Mouse (Mus musculus): ENCODE measurements around the gene Gins3. TPM values are rescaled to one million over a fixed set of nuclear protein-coding genes. Genes with fewer than 3 reads are reported as not detected.
"Not testable (repeated sequence)": the region's sequence is repeated elsewhere in the genome, so short reads cannot be mapped to it uniquely, and the experiment has no call there.

The Gins3 gene
- polyA plus RNA-seq, 1 experiment = 8.3 TPM

GRCm38 (mm10) chr8:95602168-95602567 lies 31.1 kb upstream of the Gins3 start:
- no peak overlapping the region for H3ac ChIP-seq (ENCODE audit: control insufficient read depth, insufficient read length, low read depth)
- no peak overlapping the region for H3K4me3 ChIP-seq (ENCODE audit: insufficient read depth, poor library complexity, severe bottlenecking)
- TF ChIP-seq USF1 (IDR thresholded peaks at IDR 0.05; ENCODE audit: low read depth) (no peak), CEBPB (IDR thresholded peaks at IDR 0.05; ENCODE audit: low read depth) (no peak), FOSL1 (IDR thresholded peaks at IDR 0.05; ENCODE audit: insufficient read depth, low read length, poor library complexity, severe bottlenecking) (no peak), MYOD1 (IDR thresholded peaks at IDR 0.05; ENCODE audit: control insufficient read depth, insufficient read length, low read depth) (no peak), CTCF (IDR thresholded peaks at IDR 0.05; ENCODE audit: control insufficient read depth, insufficient read depth, insufficient read length) (no peak)
- peaks cover 3% of the 10 kb centered on the region for H3K27me3 ChIP-seq (ENCODE audit: control insufficient read depth, insufficient read depth, insufficient read length)
- no peaks in the 10 kb centered on the region for H3K79me2 ChIP-seq (ENCODE audit: control insufficient read depth, insufficient read depth)
- no peaks in the 10 kb centered on the region for H3K36me3 ChIP-seq (ENCODE audit: control insufficient read depth, insufficient read depth)
- H3K79me3 ChIP-seq (ENCODE audit: low read depth) = no peaks in the 10 kb centered on the region

DNA sequence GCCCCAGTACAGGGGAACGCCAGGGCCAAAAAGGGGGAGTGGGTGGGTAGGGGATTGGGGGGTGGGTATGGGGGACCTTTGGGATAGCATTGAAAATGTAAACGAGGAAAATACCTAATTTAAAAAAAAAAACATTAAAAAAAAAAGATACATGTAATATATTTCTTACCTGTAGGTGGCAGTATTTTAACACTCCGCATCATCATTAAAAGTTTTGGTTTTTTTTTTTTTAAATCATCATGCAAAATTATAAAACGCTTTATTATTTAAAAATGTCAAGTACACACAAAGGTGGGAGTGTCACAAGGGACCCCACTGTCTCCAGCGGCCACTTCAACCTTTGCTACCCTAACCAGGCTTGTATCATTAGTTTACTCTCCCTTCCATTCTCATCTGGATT lies 26.7 kb upstream of the Gins3 start:
- H3ac ChIP-seq (ENCODE audit: control insufficient read depth, insufficient read length, low read depth); H3K79me3 ChIP-seq (ENCODE audit: low read depth); H3K79me2 ChIP-seq (ENCODE audit: control insufficient read depth, insufficient read depth); H3K36me3 ChIP-seq (ENCODE audit: control insufficient read depth, insufficient read depth); H3K4me3 ChIP-seq (ENCODE audit: insufficient read depth, poor library complexity, severe bottlenecking); H3K27me3 ChIP-seq (ENCODE audit: control insufficient read depth, insufficient read depth, insufficient read length): not testable (repeated sequence)

DNA sequence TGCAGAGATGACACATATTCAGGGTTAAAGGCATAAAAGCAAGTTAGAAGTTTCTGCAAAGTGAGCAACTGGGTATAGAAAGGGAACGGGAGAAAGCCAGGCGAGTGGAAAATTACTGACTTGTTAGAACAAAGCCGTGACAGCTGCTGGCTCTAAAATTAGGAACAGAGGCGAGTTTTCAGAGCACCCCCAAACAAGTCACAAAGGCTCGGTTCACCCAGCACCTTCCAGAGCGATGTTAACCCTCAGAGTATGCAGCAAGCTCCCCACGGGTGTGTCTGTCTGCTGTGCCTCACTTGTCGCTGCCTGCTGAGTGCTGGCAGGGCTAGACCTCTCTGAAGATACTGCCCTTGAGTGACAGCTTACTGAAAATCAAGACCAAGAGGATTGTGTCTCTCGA lies 26.0 kb upstream of the Gins3 start:
- H3K79me2 ChIP-seq (ENCODE audit: control insufficient read depth, insufficient read depth) = no peaks in the 10 kb centered on the region
- H3ac ChIP-seq (ENCODE audit: control insufficient read depth, insufficient read length, low read depth) = no peak overlapping the region
- H3K4me3 ChIP-seq (ENCODE audit: insufficient read depth, poor library complexity, severe bottlenecking) = no peak overlapping the region
- H3K36me3 ChIP-seq (ENCODE audit: control insufficient read depth, insufficient read depth) = no peaks in the 10 kb centered on the region
- H3K27me3 ChIP-seq (ENCODE audit: control insufficient read depth, insufficient read depth, insufficient read length) = no peaks in the 10 kb centered on the region
- no peaks in the 10 kb centered on the region for H3K79me3 ChIP-seq (ENCODE audit: low read depth)
- peak; percentile 21 for TF ChIP-seq MYOD1 (IDR thresholded peaks at IDR 0.05; ENCODE audit: control insufficient read depth, insufficient read length, low read depth)
- no peak for TF ChIP-seq CTCF (IDR thresholded peaks at IDR 0.05; ENCODE audit: control insufficient read depth, insufficient read depth, insufficient read length)
- no peak for TF ChIP-seq USF1 (IDR thresholded peaks at IDR 0.05; ENCODE audit: low read depth)
- no peak for TF ChIP-seq MYOG (IDR thresholded peaks at IDR 0.05; ENCODE audit: control insufficient read depth, extremely low read depth, insufficient read length)

DNA sequence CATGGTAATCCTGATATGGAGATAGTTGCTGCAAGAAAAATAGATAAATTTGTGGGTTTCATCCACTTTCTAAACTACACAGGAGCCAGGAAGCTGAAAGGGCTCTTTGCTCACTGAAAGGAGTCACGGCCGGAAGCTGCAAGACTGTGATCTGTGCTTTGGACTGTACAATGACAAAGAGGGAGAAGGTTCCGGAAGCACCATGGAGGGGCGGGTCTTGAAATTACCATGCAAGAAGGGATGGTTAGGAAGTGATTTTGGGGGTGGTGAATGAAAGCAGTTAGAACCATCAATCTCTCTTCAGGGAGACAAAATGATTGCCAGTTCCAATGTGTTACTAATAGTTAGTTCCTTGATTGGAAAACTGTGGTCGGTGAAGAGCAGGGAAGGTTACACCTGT lies 23.8 kb upstream of the Gins3 start:
- Histone ChIP-seq H3K79me3 (ENCODE audit: low read depth) (no peaks in the 10 kb centered on the region), H3K27me3 (ENCODE audit: control insufficient read depth, insufficient read depth, insufficient read length) (no peaks in the 10 kb centered on the region), H3K36me3 (ENCODE audit: control insufficient read depth, insufficient read depth) (no peaks in the 10 kb centered on the region), H3ac (ENCODE audit: control insufficient read depth, insufficient read length, low read depth) (no peak overlapping the region), H3K4me3 (ENCODE audit: insufficient read depth, poor library complexity, severe bottlenecking) (no peak overlapping the region), H3K79me2 (ENCODE audit: control insufficient read depth, insufficient read depth) (no peaks in the 10 kb centered on the region)
- TF ChIP-seq MAX (IDR thresholded peaks at IDR 0.05) = no peak
- no peak for TF ChIP-seq CEBPB (IDR thresholded peaks at IDR 0.05; ENCODE audit: low read depth)
- no peak for TF ChIP-seq CTCF (IDR thresholded peaks at IDR 0.05; ENCODE audit: control insufficient read depth, insufficient read depth, insufficient read length)
- TF ChIP-seq MYOD1 (IDR thresholded peaks at IDR 0.05; ENCODE audit: control insufficient read depth, insufficient read length, low read depth) = no peak
- no peak for TF ChIP-seq USF1 (IDR thresholded peaks at IDR 0.05; ENCODE audit: low read depth)
- TF ChIP-seq MYOG (IDR thresholded peaks at IDR 0.05; ENCODE audit: control insufficient read depth, extremely low read depth, insufficient read length) = no peak
- TF ChIP-seq FOSL1 (IDR thresholded peaks at IDR 0.05; ENCODE audit: insufficient read depth, low read length, poor library complexity, severe bottlenecking) = no peak

DNA sequence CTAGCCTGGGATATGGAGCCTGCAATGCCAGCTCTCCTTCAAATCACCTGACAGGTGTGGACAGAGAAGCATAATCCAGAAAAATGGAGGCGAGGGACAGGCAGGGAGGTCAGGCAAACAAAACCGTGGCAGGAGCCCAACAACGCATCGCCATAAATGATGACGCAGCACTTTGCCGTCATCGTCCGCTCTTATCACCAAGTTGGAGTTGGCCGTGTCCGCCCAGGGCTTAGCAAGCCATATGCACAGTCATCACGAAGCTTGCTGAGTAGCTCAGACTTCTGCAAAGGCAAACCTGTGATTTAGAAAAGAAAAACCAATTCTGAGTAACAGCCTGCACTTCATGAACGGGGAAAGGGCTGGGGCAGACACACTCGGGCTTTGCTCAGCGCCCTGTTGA lies 22.5 kb upstream of the Gins3 start:
- no peak overlapping the region for H3ac ChIP-seq (ENCODE audit: control insufficient read depth, insufficient read length, low read depth)
- no peak for TF ChIP-seq CEBPB (IDR thresholded peaks at IDR 0.05; ENCODE audit: low read depth)
- no peak for TF ChIP-seq MAX (IDR thresholded peaks at IDR 0.05)
- no peak for TF ChIP-seq USF1 (IDR thresholded peaks at IDR 0.05; ENCODE audit: low read depth)
- no peak for TF ChIP-seq CTCF (IDR thresholded peaks at IDR 0.05; ENCODE audit: control insufficient read depth, insufficient read depth, insufficient read length)
- no peak for TF ChIP-seq MYOG (IDR thresholded peaks at IDR 0.05; ENCODE audit: control insufficient read depth, extremely low read depth, insufficient read length)
- TF ChIP-seq FOSL1 (IDR thresholded peaks at IDR 0.05; ENCODE audit: insufficient read depth, low read length, poor library complexity, severe bottlenecking) = no peak
- no peak for TF ChIP-seq MYOD1 (IDR thresholded peaks at IDR 0.05; ENCODE audit: control insufficient read depth, insufficient read length, low read depth)
- no peaks in the 10 kb centered on the region for H3K36me3 ChIP-seq (ENCODE audit: control insufficient read depth, insufficient read depth)
- H3K27me3 ChIP-seq (ENCODE audit: control insufficient read depth, insufficient read depth, insufficient read length) = no peaks in the 10 kb centered on the region
- H3K79me3 ChIP-seq (ENCODE audit: low read depth) = no peaks in the 10 kb centered on the region
- no peaks in the 10 kb centered on the region for H3K79me2 ChIP-seq (ENCODE audit: control insufficient read depth, insufficient read depth)
- H3K4me3 ChIP-seq (ENCODE audit: insufficient read depth, poor library complexity, severe bottlenecking) = no peak overlapping the region

DNA sequence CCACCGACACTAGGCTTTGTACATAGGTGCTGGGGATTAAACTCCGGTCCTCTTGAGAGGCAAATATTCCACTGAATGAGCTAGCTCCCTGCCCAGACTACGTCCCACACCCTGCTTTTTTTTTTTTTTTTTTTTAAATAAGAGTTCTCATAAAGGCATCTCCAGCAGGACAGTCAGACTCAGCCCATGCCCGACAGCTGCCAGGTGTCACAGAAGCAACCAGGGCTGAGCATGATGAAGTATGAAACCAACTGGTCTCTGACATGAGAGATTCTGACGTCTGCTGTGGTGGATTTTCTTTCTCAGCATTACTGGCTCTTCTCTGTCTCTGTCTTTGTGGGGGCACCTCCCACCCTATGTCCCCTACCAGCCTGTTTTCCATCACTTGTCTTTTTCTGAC lies 21.5 kb upstream of the Gins3 start:
- H3ac ChIP-seq (ENCODE audit: control insufficient read depth, insufficient read length, low read depth) = no peak overlapping the region
- H3K4me3 ChIP-seq (ENCODE audit: insufficient read depth, poor library complexity, severe bottlenecking) = no peak overlapping the region
- H3K27me3 ChIP-seq (ENCODE audit: control insufficient read depth, insufficient read depth, insufficient read length) = no peaks in the 10 kb centered on the region
- TF ChIP-seq USF1 (IDR thresholded peaks at IDR 0.05; ENCODE audit: low read depth) (no peak), FOSL1 (IDR thresholded peaks at IDR 0.05; ENCODE audit: insufficient read depth, low read length, poor library complexity, severe bottlenecking) (no peak), CEBPB (IDR thresholded peaks at IDR 0.05; ENCODE audit: low read depth) (no peak), CTCF (IDR thresholded peaks at IDR 0.05; ENCODE audit: control insufficient read depth, insufficient read depth, insufficient read length) (no peak), MAX (IDR thresholded peaks at IDR 0.05) (no peak), MYOG (IDR thresholded peaks at IDR 0.05; ENCODE audit: control insufficient read depth, extremely low read depth, insufficient read length) (no peak), MYOD1 (IDR thresholded peaks at IDR 0.05; ENCODE audit: control insufficient read depth, insufficient read length, low read depth) (no peak)
- H3K36me3 ChIP-seq (ENCODE audit: control insufficient read depth, insufficient read depth) = no peaks in the 10 kb centered on the region
- no peaks in the 10 kb centered on the region for H3K79me2 ChIP-seq (ENCODE audit: control insufficient read depth, insufficient read depth)
- no peaks in the 10 kb centered on the region for H3K79me3 ChIP-seq (ENCODE audit: low read depth)

Data from C2C12 (cell line).